Mouse (Mus musculus) small intestine, adult 2 months (tissue): ENCODE measurements at regions not wholly inside any gene's neighbourhood (a gene's known extent, or its start where the extent isn't known, plus 50 kb on each side); places are given as distances from the start of the nearest gene placed in this dataset.

Experiments used
- H3K27ac ChIP-seq: fragments of 200-500 bp; 2 replicates; pipeline ENCODE4 v1.5.1; 2012; ENCODE audit warnings: low read depth, low read length, control low read depth, inconsistent platforms; ENCODE audit not compliant: insufficient read depth
- H3K27me3 ChIP-seq: fragments of 200-500 bp; 2 replicates; pipeline ENCODE4 v1.6.1; 2012; ENCODE audit warnings: mild to moderate bottlenecking, moderate library complexity, low read length, inconsistent platforms; ENCODE audit not compliant: control insufficient read depth, insufficient read depth
- H3K36me3 ChIP-seq: fragments of 200-500 bp; 2 replicates; pipeline ENCODE4 v1.6.1; 2012; ENCODE audit warnings: mild to moderate bottlenecking, low read length, control low read depth, inconsistent platforms; ENCODE audit not compliant: control insufficient read depth, insufficient read depth
- H3K4me1 ChIP-seq: fragments of 200-500 bp; 2 replicates; pipeline ENCODE4 v1.6.1; 2012; ENCODE audit warnings: low read length, inconsistent platforms, mixed read lengths; ENCODE audit not compliant: control insufficient read depth, insufficient read depth, insufficient read length
- H3K4me3 ChIP-seq: fragments of 200-500 bp; 2 replicates; pipeline ENCODE4 v1.5.1; 2012; ENCODE audit warnings: low read depth, mild to moderate bottlenecking, control low read depth, inconsistent platforms, low read length, moderate library complexity
- CTCF ChIP-seq: fragments of 200-500 bp; IDR thresholded peaks from 2 replicates; pipeline ENCODE4 v1.5.1; 2012; ENCODE audit warnings: low read depth, mild to moderate bottlenecking, control low read depth, inconsistent platforms, low read length, moderate library complexity, mixed read lengths; ENCODE audit not compliant: insufficient replicate concordance, insufficient read length; ENCODE audit errors: extremely low read depth
- POLR2A ChIP-seq: fragments of 200-500 bp; IDR thresholded peaks from 2 replicates; pipeline ENCODE4 v1.6.1; 2012; ENCODE audit warnings: low read depth, mild to moderate bottlenecking, control low read depth, inconsistent platforms, low read length, moderate library complexity
- WGBS: fragments of 180-500 bp; shearing (Covaris S2); methylation state at CpG from one replicate; pipeline ENCODE4 v1.1.7; 2018; 5-methylcytosine and 5-hydroxymethylcytosine counted together

GRCm38 (mm10) chr9:47403317-47403716 lies 126.7 kb upstream of the Cadm1 start:
- no peaks in the 10 kb centered on the region for H3K4me1 ChIP-seq
- H3K27ac ChIP-seq: no peak overlapping the region
- TF ChIP-seq CTCF: no peak
- no peak for TF ChIP-seq POLR2A
- no peaks in the 10 kb centered on the region for H3K36me3 ChIP-seq
- H3K27me3 ChIP-seq: no peaks in the 10 kb centered on the region
- 91% methylated on average over 11 of the region's 11 CpGs for WGBS
- H3K4me3 ChIP-seq: no peak overlapping the region

GRCm38 (mm10) chr9:47404821-47405220 lies 125.2 kb upstream of the Cadm1 start:
- Histone ChIP-seq H3K36me3 (no peaks in the 10 kb centered on the region), H3K4me3 (no peak overlapping the region), H3K4me1 (no peaks in the 10 kb centered on the region), H3K27ac (no peak overlapping the region), H3K27me3 (no peaks in the 10 kb centered on the region)
- WGBS: 49% methylated on average over 3 of the region's 3 CpGs
- no peak for TF ChIP-seq POLR2A
- TF ChIP-seq CTCF: no peak

- 73% methylated on average over 4 of the region's 4 CpGs for WGBS
- Histone ChIP-seq H3K27me3 (no peaks in the 10 kb centered on the region), H3K4me3 (no peak overlapping the region), H3K4me1 (no peaks in the 10 kb centered on the region), H3K36me3 (no peaks in the 10 kb centered on the region), H3K27ac (no peak overlapping the region)
- TF ChIP-seq POLR2A: no peak
- no peak for TF ChIP-seq CTCF
Observed at GRCm38 (mm10) chr9:47405547-47405946, 124.4 kb upstream of the Cadm1 start.

- no peak overlapping the region for H3K27ac ChIP-seq
- 44% methylated on average over 7 of the region's 7 CpGs for whole genome bisulfite sequencing
- TF ChIP-seq CTCF (no peak), POLR2A (no peak)
Observed at GRCm38 (mm10) chr9:47407007-47407670, 122.8 kb upstream of the Cadm1 start.

GRCm38 (mm10) chr9:47408061-47408460 lies 121.9 kb upstream of the Cadm1 start:
- Histone ChIP-seq H3K27me3 (no peaks in the 10 kb centered on the region), H3K4me1 (no peaks in the 10 kb centered on the region), H3K27ac (no peak overlapping the region), H3K36me3 (no peaks in the 10 kb centered on the region), H3K4me3 (no peak overlapping the region)
- 58% methylated on average over 4 of the region's 4 CpGs for WGBS
- TF ChIP-seq POLR2A: no peak
- TF ChIP-seq CTCF: no peak

More at GRCm38 (mm10) chr9:47407007-47407670, 122.8 kb upstream of the Cadm1 start:
- Histone ChIP-seq H3K36me3 (no peaks in the 10 kb centered on the region), H3K27me3 (no peaks in the 10 kb centered on the region), H3K4me3 (no peak overlapping the region), H3K4me1 (no peaks in the 10 kb centered on the region)

- no peak overlapping the region for H3K27ac ChIP-seq
- H3K36me3 ChIP-seq: no peaks in the 10 kb centered on the region
Observed at GRCm38 (mm10) chr9:47409579-47409978, 120.4 kb upstream of the Cadm1 start.

GRCm38 (mm10) chr9:47412786-47413185 lies 117.2 kb upstream of the Cadm1 start:
- no peaks in the 10 kb centered on the region for H3K36me3 ChIP-seq
- H3K4me3 ChIP-seq: no peak overlapping the region
- H3K4me1 ChIP-seq: no peaks in the 10 kb centered on the region
- H3K27ac ChIP-seq: no peak overlapping the region
- no peaks in the 10 kb centered on the region for H3K27me3 ChIP-seq
- 66% methylated on average over 2 of the region's 2 CpGs for WGBS
- no peak for TF ChIP-seq CTCF
- no peak for TF ChIP-seq POLR2A

More at GRCm38 (mm10) chr9:47409579-47409978, 120.4 kb upstream of the Cadm1 start:
- no peak overlapping the region for H3K4me3 ChIP-seq
- H3K27me3 ChIP-seq: no peaks in the 10 kb centered on the region
- TF ChIP-seq CTCF (no peak), POLR2A (no peak)
- WGBS: 54% methylated on average over 6 of the region's 6 CpGs
- no peaks in the 10 kb centered on the region for H3K4me1 ChIP-seq

- TF ChIP-seq POLR2A (no peak), CTCF (no peak)
- Histone ChIP-seq H3K4me3 (no peak overlapping the region), H3K27ac (no peak overlapping the region), H3K36me3 (no peaks in the 10 kb centered on the region), H3K4me1 (no peaks in the 10 kb centered on the region), H3K27me3 (no peaks in the 10 kb centered on the region)
- WGBS: 70% methylated on average over 8 of the region's 8 CpGs
Observed at GRCm38 (mm10) chr9:47414350-47414988, 115.5 kb upstream of the Cadm1 start.
